Mouse (Mus musculus) spleen, postnatal 36 days (tissue): Measurements from ENCODE around the gene Shc4.

Experiments used
- DNase-seq, 2 experiments: peaks; one replicate each; pipeline ENCODE4 v3.0.0; 2022; ENCODE audit warnings: low spot score in 2 of 2, mixed read lengths in 1 of 2

The Shc4 gene

DNA sequence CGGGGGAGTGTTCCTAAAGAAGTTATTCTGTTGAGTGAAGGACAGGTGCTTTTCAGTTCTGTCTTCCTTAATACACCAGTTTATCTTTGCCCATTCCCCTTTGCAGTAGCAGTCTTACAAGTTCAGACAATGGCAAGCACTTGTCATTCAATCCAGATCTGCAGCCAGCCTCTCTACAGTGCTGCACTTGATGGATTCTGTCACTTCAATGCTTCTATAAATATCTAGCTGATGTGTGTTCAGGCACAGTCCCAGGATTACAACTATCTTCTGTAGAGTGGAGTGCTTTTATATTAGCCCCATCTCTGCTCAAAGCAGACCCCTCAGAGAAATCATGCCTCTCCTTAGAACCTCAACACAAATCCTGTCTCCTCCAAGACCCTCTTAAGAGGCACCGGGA, 93.9 kb downstream of the Shc4 start:
- DNase-seq = no peak

DNA sequence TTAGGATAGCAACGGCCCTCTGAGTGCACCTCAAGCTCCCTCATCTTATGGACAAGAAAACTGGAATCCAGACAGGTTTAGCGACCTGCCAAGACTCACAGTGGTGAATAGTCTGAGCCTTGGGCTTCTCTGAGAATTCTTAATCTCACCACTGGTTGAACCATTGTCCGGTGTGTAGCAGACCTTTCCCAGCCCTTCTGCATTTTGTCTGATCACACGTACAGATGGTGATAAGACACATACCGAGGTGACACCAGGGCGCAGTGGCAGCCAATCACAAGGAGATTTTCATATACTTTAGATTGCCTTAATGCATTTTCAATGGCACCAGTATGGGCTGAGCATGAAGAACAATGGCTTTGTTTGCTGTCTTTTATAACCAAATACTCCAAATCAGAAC, 95.5 kb downstream of the Shc4 start:
- DNase-seq = no peak

DNA sequence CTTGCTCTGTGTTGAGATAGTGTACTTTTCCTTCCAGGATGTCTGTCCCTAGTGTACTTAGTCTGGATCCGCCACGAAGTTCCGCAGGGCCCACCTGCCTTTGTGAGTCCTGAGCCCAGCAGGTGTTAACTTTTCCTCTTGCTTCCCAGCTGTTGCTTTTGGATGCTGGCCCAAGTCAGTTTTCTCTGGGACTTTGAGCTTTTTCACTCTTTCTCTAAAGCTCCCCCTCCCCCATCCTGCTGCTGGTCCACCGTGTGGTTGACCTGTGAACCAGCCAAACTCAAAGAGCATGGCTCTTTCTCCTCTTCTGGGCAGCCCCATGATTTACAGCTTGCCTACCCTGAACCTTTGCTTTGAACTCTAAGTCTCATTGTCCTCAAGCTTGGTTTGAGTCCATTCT, 97.4 kb downstream of the Shc4 start:
- DNase-seq = no peak

DNA sequence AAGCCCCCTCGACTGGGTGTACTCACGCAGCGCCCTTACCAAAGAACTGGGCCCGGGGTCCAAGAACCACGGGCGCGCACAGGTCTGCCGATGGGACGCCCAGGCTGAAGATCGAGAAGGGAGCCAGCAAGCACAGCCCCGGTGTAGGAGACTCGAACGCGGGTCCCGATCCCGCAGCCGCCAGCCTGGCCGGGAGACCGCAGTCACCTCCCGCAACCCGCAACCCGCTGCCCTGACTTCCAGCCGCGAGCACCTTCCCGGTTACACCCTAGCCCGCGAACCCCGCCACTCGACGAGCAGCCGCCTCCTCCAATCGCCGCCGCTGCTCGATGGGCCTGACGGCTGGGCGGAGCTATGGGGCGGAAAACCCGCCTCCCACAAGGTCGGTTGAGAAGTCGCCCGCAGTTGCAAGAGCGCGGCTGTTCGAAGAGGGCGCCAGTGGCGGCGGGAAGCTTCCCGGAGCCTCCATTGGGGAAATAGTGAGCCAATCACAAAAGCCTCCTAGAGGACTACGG, 99.1 kb downstream of the Shc4 start, which contains the start of gene Cep152:
Gene Cep152, minus strand, starts transcription at position 277 of the 515 bp plus-strand sequence.
- DNase-seq = peak; percentile 97 to 98

DNA sequence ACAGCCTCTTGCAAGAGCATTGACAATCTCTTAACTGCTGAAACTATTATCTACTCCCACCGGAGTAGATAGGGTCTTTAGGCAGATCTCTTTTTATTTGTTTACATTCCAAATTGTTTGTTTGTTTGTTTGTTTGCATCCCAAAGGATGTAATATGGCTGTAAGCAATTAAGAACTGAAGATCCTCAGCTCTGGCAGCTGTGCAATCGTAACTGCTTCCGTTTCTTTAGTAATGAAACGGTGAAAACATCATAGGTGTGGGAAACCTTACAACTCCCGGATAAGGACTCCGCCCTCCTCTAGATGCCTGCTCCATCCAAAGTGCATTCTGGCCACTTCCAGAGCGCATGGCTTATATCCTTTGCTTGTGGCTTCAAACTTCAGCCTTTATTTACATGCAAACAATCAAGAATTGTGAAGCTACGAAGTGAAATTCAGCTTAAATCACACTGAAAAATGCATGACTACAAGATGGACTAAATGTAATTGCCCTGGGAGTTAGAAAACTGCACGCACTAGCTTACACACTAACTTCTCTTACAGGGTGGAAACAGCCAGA, 99.7 kb downstream of the Shc4 start:
- DNase-seq = no peak

DNA sequence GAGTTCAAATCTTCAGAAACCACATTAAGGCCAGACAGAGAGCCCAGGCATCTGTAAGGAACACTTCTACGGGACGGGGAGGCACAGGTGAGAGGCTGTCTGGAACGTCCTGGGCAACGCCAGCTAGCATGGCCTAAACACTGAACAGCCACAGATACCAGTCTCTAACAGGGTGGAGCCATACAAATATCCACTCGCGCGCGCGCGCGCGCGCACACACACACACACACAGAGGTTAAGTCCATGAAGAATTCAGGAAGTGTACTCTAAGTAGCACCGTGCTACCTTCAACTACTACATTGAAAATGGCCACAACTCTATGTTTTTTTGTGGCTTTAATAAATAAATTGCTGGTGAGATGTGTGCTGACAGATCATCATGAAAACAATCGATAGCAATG, 100.7 kb downstream of the Shc4 start:
- DNase-seq = no peak

DNA sequence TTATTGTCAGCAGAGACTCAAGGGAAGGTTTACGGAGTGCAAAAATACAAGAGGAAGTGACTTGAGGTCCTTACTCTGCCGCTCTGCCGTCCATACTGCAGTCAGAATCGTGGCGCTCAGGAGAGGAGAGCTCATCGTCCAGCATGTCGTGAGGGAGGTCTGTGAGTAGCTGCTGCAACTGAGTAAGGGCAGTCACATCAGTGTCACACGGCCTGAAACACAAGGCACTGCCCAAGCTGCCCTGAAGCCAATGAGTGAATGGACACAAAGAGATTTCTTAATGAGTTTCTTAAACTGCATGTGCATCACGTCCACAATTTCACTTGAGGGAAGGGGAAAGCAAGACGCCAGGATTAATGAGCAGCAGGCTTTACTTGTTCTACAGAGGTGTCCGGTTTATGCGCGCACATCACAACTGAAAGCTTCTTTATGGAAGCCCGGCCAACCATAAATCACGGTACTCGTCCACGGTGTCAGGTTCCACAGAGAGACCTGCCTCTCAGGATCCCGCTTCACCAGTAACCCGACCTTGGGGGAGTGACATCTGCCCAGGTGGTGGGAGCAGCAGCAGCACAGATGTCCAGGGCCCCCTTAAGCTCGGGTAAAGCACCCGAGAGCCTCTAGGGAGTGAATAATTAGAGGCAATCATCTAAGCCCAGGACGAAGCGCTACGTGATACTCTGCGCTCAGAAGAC, 103.6 kb downstream of the Shc4 start:
- no peak for DNase-seq

DNA sequence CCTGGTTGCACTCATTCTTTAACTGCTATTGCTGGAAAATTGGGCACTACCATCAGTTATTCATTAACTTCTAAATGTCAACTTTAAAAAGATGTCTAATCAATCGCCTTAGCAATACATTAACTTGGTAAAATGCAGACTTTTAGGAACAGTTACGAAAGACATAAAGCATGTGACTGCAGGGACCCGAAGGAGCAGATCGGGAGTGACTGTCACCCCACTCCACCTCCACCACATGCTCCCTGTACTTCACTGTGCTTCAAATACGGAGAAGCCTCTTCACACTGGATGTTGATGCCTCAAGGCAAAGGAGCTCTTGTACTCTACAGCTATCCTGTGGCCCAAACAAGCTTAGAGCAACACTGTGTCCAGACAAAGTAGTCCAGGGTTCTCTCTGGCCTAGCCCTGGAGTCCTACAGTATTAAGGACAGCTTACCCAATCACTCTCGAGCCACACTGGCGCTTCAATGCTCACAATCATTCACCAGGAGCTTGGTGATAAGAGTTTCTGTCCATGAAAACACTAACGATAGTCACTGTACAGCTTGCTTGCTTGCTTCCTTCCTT, 108.0 kb downstream of the Shc4 start:
- no peak for DNase-seq

DNA sequence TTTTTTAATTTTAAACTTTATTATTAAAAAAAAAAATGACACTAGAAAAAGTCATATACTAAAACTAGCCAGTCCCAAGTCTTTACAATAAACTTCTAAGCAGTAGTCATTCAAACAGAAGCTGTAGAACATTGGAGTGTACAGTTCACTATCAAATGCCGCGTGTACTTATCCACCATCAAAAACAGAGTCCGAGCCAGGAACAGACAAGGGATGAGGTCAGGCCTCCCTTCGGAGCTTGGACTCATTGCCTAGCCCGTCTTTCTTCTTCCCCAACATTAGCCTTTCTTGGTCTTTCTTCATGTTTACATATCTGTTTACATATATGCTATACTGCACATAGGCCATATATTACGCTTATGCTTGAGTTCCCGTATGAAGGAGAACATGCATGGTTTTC, 108.5 kb downstream of the Shc4 start:
- DNase-seq = no peak

DNA sequence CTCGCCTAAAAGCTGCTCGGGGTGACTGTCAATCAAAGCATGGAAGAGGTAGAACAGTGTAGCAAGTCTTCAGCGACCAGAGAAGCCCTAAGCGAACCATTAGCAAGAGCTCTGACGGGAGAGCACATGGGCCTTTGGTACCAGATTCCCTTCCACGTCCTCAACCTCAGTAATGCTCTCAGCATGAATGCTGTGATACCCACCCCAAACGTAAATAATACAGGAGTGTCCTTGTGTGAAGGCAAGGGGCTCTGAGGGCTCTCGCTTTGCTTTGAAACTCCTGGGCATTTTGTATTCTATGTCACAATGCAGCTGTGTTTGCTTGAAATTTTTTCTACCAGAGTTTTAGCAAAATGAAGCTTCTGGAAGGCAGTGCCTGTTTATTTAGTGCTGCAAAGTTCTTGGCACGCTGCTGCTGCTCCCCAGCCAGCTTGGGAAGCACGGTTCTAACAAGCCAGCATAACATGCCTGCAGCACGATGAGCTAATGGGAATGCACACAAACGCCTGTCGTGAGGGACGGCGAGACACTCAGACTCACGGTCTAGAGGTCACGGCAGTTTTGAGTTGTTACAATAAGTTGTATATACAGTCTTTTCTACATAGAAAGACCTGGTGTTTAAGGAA, 117.6 kb downstream of the Shc4 start:
- DNase-seq = no peak

DNA sequence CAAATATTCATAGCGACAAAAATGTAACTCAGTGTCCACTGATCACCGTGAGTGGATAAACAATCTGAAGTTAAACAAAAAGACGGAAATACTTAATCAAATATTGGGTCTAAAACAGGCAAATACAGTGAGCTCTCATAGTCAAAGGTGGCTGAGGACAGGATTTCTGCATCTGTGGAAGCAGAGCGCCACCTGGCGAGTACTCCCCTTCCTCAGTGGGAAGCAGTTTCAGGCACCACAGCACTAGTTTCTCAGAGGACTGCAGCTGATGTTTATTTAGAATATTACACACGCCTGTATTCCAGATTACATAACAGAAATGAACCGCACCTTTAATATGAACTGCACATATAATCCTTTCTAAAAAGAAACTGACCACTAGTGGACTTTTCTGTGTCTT, 119.3 kb downstream of the Shc4 start:
- DNase-seq = no peak

DNA sequence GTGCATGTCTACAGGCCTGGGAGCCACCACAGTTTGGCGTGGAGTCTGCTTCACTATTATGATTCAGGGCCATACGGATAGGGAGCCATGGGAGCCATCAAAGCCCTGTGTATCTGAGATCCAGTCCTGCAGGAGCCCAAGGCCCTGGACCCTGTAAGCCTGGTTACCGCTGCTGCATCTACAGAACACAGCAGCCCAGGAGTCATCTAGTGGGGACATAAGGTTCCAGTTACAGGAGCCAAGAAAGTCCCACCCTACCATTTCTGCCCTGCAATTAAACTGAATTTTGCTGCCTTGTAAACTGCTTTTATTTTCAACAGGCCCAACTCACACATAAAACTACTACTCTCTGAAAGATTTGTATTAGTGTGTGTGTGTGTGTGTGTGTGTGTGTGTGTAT, 121.0 kb downstream of the Shc4 start:
- DNase-seq = no peak

DNA sequence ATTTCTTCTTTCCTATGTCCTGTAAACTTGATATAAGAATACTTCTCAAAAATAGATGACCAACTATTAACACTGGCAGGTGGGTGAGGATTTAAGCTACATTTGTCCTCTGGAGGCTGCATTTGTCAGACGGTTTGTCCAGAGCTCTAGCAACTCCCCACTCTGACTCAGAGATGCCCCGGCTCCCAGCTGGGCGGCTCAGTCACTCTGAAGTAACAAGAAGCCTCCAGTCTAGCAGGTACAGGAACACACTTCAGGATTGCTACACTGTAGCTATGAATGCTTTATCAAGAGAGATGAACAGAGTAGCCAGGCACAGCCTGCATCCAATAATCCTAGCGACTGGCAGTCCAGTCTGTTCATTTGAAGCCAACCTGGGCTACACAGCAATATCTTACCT, 125.0 kb downstream of the Shc4 start:
- DNase-seq = no peak

DNA sequence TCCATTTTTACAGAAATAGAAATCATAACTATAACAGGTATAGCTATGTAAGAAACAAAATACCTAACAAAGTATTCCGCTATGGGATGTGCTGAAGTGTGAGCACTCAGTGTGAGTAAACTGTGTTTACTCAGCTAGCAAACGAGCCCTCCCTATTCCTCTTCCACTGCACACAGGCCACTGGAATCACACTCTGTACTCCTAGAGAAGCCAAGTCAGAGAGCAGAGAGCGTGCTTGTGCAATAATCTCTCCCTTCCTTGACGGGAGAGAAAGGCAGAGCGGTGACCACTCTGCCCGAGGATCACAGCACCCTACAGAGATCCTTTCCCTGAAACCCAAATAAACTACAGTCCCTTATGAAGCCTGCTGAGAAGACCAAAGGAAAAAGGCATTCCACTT, 125.7 kb downstream of the Shc4 start:
- no peak for DNase-seq

DNA sequence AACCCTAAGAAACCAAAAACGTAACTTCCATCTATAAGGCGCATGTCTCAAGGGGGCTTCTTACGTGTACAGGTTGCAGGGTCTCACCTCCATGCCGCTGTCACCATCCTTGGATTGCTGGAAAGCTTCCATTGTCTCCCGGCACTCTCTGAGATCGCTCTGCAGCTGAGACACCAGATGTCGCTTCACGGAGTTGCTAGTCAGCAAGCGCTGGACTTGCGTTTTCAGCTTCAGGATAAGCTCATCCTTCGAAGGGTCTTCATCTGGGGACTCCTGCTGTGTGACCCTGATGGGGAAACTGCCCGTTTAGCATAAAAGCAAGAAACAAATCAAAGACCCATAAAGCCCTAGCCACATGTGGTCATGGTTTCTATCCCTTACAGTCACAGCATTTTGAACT, 129.2 kb downstream of the Shc4 start:
- DNase-seq = no peak

DNA sequence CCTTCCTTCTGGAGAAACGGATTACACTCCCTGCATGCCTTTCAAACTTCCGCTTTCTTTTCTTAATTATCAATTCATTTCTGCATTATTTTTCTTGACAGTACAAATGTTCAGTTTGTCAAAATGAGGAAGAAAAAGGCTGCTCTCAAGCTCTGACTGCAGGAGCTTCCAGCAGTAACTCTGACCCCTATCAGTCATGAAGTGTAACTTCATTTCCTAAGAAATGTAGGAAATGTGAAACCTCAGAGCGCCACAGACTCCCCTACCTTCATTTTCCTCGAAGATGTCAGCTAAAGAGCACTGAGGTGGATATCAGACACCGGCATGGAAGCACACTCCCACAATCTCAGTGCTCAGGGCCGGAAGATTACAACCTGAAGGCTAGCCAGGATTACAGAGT, 129.9 kb downstream of the Shc4 start:
- no peak for DNase-seq

DNA sequence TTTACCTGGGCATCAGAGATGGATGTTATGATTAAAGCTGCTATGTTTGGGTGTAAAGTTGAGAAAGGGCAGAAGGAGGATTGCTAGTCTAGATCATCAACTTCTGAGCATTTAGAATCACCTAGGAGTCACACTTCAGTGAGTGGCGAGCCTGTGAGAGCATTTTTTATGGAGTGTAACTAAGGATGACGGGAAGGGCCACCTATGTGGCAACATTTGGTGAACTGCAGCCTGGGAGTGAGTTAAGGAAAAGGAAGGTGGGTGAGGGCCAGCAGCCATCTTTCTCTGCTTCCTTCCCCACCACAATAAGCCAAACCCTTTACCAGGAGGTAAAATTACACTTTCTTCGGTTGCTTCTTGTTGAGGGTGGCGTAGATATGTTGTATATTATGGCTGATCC, 132.1 kb downstream of the Shc4 start:
- no peak for DNase-seq

DNA sequence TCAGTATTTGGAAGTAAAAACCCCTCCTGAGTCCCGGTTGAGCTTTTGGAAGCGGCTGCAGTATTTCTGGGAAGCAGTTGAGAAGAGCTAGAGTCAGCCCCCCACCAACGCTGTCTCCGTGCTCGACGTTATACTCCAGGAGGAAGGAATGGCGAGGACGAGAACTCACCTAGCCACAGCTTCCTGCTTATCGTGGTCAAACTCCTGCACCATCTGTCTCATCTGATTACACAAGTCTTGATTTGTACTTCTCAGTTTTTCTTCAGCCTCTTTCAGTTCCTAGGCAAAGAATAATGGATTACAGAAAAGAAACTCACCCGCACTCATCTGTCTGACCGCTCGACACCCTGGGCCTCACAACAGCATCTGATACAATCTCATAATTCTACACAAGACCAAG, 134.7 kb downstream of the Shc4 start:
- DNase-seq = no peak

DNA sequence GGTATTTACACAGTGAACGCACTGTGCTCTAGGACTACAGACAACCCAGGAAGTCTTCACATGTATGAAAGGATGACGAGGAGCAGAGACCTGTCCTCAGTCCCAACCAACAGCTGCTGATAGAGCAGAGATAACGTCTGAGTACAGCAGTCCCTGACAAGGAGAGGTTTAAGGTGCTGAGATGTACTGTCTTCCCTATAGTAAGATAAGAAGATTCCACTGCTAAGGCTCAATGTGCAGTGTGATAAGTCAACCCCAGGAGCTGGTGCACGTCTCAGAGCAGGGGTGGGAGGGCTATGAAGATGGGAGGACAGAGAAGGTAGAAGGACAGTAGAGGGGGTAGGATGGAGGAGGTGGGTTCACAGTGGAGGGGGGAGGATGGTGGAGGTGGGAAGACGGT, 142.9 kb downstream of the Shc4 start:
- DNase-seq = no peak

DNA sequence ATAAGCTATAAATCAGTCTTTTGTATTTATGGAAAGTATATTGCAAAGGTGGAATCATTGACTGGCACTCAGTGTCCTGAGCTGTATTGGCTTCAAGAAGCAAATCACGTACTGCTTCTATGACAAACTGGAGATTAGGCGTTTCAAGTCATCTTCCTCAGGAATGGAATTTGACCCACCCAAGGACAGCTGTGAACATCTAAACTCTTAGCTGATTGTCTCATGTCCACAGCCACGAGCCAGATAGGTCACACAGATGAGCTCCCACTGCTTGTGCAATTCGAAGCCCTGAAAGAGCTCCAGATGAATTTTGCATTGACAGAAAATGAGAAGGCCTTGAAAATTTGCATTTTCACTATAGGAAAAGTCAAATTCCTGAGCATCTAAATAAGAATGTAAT, 146.3 kb downstream of the Shc4 start:
- no peak for DNase-seq
